Mouse (Mus musculus) kidney, embryonic 14.5 days (tissue): ENCODE data around the gene Grtp1. TPM values are rescaled to one million over a fixed set of nuclear protein-coding genes. Genes with fewer than 3 reads are reported as not detected.

ENCODE experiments used
- ATAC-seq: fragments of 200-750 bp; cut with Nextera tagmentation; 2 replicates; pipeline ENCODE4 v1.8.0; 2017; ENCODE audit warnings: moderate number of reproducible peaks, mild to moderate bottlenecking, moderate TSS enrichment, moderate library complexity; ENCODE audit not compliant: low FRiP score, low TSS enrichment
- H3K27ac ChIP-seq: fragments of 300-500 bp; sonication (generic); 2 replicates; pipeline ENCODE4 v1.5.1; 2014; ENCODE audit warnings: low read depth, mild to moderate bottlenecking, low read length, moderate library complexity, mixed read lengths
- H3K27me3 ChIP-seq: fragments of 300-500 bp; sonication (generic); 2 replicates; pipeline ENCODE4 v1.6.1; 2014; ENCODE audit warnings: mild to moderate bottlenecking, low read length; ENCODE audit not compliant: control insufficient read depth, insufficient read depth
- H3K36me3 ChIP-seq: fragments of 300-500 bp; sonication (generic); 2 replicates; pipeline ENCODE4 v1.6.1; 2014; ENCODE audit warnings: low read length, mixed read lengths; ENCODE audit not compliant: control insufficient read depth, insufficient read depth
- H3K4me1 ChIP-seq: fragments of 300-500 bp; sonication (generic); 2 replicates; pipeline ENCODE4 v1.6.1; 2014; ENCODE audit warnings: low read length, mixed read lengths; ENCODE audit not compliant: control insufficient read depth, insufficient read depth
- H3K4me2 ChIP-seq: fragments of 300-500 bp; sonication (generic); replicated peaks from 2 replicates; pipeline ENCODE4 v1.6.1; 2014; ENCODE audit warnings: low read depth, mild to moderate bottlenecking, low read length
- H3K4me3 ChIP-seq: fragments of 300-500 bp; sonication (generic); 2 replicates; pipeline ENCODE4 v1.5.1; 2014; ENCODE audit warnings: mild to moderate bottlenecking, low read length
- H3K9ac ChIP-seq: fragments of 300-500 bp; sonication (generic); 2 replicates; pipeline ENCODE4 v1.6.1; 2014; ENCODE audit warnings: low read depth, mild to moderate bottlenecking, low read length, moderate library complexity
- H3K9me3 ChIP-seq: fragments of 300-500 bp; sonication (generic); 2 replicates; pipeline ENCODE4 v1.6.1; 2016; ENCODE audit warnings: low read length; ENCODE audit not compliant: control insufficient read depth
- WGBS: fragments of 180-500 bp; shearing (Covaris S2); extraction: QIAGEN DNeasy Blood & Tissue Kit; methylation state at CpG from one replicate; pipeline ENCODE4 v1.1.7; 2014; 5-methylcytosine and 5-hydroxymethylcytosine counted together
- polyA plus RNA-seq: library from polyadenylated mRNA; unstranded; fragments of >200 nt; fragmentation: Nextera tagmentation; extraction: Ambion mirVana; gene quantifications from 2 replicates; pipeline ENCODE4 v1.2.1, GENCODE M21; 2014

Gene Grtp1
- polyA plus RNA-seq, 1 experiment from 2014 or later, result 19.7 TPM

- no peaks in the 10 kb centered on the region for H3K9me3 ChIP-seq
- ATAC-seq, result no peak
- H3K4me1 ChIP-seq, result peaks cover 5% of the 10 kb centered on the region; the same call in 1 of the 2 replicates
- H3K27ac ChIP-seq, result no peak overlapping the region
- H3K4me2 ChIP-seq, result no peak overlapping the region
- no peak overlapping the region for H3K9ac ChIP-seq
- H3K36me3 ChIP-seq, result no peaks in the 10 kb centered on the region
- H3K4me3 ChIP-seq, result no peak overlapping the region
- no peaks in the 10 kb centered on the region for H3K27me3 ChIP-seq
- WGBS, result 77% methylated on average over 12 of the region's 12 CpGs
Measured at GRCm38 (mm10) chr8:13156327-13157097, 43.9 kb downstream of the Grtp1 start.

- no peak overlapping the region for H3K27ac ChIP-seq
- no peaks in the 10 kb centered on the region for H3K27me3 ChIP-seq
- no peak overlapping the region for H3K4me3 ChIP-seq
- H3K36me3 ChIP-seq, result peaks cover 3% of the 10 kb centered on the region; the same call in 1 of the 2 replicates
- no peak for ATAC-seq
- H3K9me3 ChIP-seq, result no peaks in the 10 kb centered on the region
- H3K9ac ChIP-seq, result no peak overlapping the region
- peaks cover 4% of the 10 kb centered on the region; the same call in 1 of the 2 replicates for H3K4me1 ChIP-seq
- WGBS, result 71% methylated on average over 9 of the region's 9 CpGs
- H3K4me2 ChIP-seq, result no peak overlapping the region
Measured at GRCm38 (mm10) chr8:13155358-13155757, 45.1 kb downstream of the Grtp1 start.

DNA sequence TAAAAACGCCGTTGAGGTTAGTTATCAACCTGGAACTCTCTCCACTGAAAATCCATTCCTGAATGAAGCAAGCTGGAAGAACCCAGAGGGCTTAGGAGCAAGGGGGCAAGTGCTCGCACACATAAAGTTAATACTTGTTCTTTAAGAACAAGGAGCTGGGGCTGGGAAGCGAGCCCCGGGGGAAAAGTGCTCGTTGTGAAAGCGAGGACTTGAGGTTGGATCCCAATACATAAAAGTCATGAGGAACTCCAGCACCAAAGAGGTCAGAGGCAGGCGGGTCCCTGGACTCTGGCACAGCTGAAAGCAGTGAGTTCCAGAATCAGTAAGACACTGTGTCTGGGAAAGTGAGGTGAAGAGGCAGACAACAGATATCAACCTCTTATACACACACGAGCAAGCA lies 46.3 kb downstream of the Grtp1 start:
- H3K9ac ChIP-seq, result no peak overlapping the region
- H3K4me2 ChIP-seq, result no peak overlapping the region
- H3K36me3 ChIP-seq, result peaks cover 7% of the 10 kb centered on the region; the same call in 1 of the 2 replicates
- ATAC-seq, result no peak
- no peaks in the 10 kb centered on the region for H3K4me1 ChIP-seq
- H3K27ac ChIP-seq, result no peak overlapping the region
- no peaks in the 10 kb centered on the region for H3K9me3 ChIP-seq
- WGBS, result 72% methylated on average over 9 of the region's 9 CpGs
- no peaks in the 10 kb centered on the region for H3K27me3 ChIP-seq
- H3K4me3 ChIP-seq, result no peak overlapping the region

DNA sequence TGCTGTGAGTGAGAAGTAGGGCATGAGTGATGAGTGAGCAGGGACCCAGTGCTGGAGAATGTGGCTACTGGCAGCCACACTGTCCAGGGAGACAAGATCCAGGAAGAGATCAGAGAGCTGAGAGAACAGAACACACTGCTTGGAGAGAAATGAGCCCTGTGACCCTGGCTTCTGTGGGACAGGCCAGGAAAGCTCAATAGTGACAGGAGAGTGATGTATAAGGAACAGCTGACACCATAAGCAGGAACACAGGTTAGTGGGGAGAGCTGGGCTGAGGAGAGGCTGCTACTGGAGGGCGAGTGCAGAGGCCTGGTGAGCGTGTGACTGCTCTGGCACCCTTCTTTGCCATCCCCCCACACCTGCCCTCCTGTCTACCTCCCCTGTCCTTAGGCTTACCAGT lies 49.5 kb downstream of the Grtp1 start:
- Histone ChIP-seq H3K36me3 (peaks cover 30% of the 10 kb centered on the region), H3K27me3 (no peaks in the 10 kb centered on the region), H3K4me1 (no peaks in the 10 kb centered on the region), H3K27ac (no peak overlapping the region), H3K4me3 (no peak overlapping the region), H3K4me2 (no peak overlapping the region), H3K9me3 (no peaks in the 10 kb centered on the region), H3K9ac (no peak overlapping the region)
- no peak for ATAC-seq
- WGBS, result 94% methylated on average over 2 of the region's 2 CpGs

DNA sequence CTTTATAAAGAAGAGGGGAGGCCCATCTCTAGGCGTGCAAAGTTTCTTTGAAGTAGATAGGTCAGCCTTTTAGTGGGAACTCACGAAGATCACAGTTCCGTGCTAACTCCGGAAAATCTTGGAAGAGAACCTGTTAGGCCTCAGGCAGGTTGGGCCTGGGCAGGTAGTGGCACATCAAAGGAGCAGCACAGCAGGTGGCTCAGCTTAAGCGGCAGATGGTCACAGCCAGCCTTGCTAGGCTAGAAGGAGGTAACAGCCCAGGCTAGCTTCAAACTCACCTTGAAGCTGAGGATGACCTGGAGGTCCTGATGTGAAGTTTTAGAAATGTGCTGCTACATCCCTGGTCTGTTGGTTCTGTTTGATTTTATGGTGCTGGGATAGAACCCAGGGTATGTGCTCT lies 50.6 kb downstream of the Grtp1 start:
- no peak for ATAC-seq
- no peaks in the 10 kb centered on the region for H3K27me3 ChIP-seq
- H3K9ac ChIP-seq, result no peak overlapping the region
- H3K9me3 ChIP-seq, result no peaks in the 10 kb centered on the region
- H3K4me1 ChIP-seq, result no peaks in the 10 kb centered on the region
- H3K4me3 ChIP-seq, result no peak overlapping the region
- H3K4me2 ChIP-seq, result no peak overlapping the region
- peaks cover 40% of the 10 kb centered on the region for H3K36me3 ChIP-seq
- no peak overlapping the region for H3K27ac ChIP-seq
- WGBS, result 59% methylated on average over 5 of the region's 5 CpGs

DNA sequence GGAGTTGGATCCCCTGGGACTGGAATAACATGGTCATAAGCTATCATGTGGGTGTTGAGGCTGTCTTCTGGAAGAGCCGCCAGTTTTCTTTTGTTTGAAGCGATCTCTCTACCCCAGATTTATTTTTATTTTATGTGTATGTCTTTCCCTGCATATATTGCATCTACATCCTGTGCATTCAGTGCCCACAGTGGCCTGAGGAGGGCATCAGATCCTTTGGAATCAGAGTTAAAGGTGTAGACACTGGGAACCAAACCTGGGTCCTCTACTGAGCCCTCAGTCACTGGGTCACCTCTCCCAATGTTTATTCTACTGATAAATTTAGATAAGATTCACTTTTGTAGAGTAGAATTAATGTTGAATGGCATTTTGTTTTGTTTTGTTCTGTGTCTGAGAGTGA lies 51.1 kb downstream of the Grtp1 start:
- Histone ChIP-seq H3K4me1 (no peaks in the 10 kb centered on the region), H3K27me3 (no peaks in the 10 kb centered on the region), H3K9me3 (no peaks in the 10 kb centered on the region), H3K36me3 (peaks cover 46% of the 10 kb centered on the region), H3K27ac (no peak overlapping the region), H3K4me2 (no peak overlapping the region), H3K4me3 (no peak overlapping the region), H3K9ac (no peak overlapping the region)
- WGBS, result 100% methylated on average over 2 of the region's 2 CpGs
- ATAC-seq, result no peak

DNA sequence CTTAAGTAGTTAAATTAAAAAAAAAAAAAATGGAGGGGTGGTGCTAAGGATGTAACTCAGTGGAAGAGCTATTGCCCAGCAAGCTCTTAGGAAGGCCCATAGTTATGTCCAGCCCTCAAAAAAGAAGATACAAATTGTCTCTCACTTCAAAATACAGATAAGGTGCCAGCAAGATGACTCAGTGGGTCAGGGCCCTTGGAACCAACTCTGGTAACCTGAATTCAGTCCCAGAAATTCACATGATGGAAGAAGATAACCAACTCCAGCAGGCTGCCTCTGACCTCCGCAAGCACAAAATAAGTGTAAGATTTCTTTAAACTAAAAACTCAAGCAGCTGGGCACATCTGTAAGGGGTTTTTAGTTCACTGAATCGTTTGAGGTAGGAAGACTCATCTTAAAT lies 51.9 kb downstream of the Grtp1 start:
- H3K9me3 ChIP-seq, result no peaks in the 10 kb centered on the region
- H3K9ac ChIP-seq, result no peak overlapping the region
- H3K27ac ChIP-seq, result no peak overlapping the region
- peaks cover 51% of the 10 kb centered on the region for H3K36me3 ChIP-seq
- H3K4me3 ChIP-seq, result no peak overlapping the region
- H3K27me3 ChIP-seq, result no peaks in the 10 kb centered on the region
- H3K4me1 ChIP-seq, result no peaks in the 10 kb centered on the region
- H3K4me2 ChIP-seq, result no peak overlapping the region
- 94% methylated on average over 2 of the region's 2 CpGs for WGBS
- no peak for ATAC-seq

DNA sequence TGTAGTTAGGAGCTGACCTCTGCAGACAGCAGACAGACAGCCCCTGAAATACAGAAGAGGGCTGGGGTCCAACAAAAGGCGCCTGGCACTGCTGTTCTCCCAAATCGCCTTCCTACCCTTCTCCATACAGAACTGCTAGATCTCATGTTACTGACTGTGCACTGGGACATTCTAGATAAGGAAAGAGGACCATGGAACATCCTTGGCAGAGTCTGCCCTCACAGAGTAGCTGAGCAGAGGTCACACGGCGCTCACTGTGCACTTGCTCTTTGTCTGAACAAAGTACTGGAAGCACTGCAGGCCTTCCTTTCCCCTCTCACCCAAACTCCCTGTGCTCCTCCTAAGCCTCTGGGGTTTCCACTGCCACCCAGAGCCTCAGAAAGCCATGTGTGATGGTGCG lies 58.7 kb downstream of the Grtp1 start:
- Histone ChIP-seq H3K36me3 (peaks cover 97% of the 10 kb centered on the region), H3K9me3 (no peaks in the 10 kb centered on the region), H3K27ac (no peak overlapping the region), H3K4me2 (no peak overlapping the region), H3K9ac (no peak overlapping the region), H3K4me1 (no peaks in the 10 kb centered on the region), H3K27me3 (no peaks in the 10 kb centered on the region), H3K4me3 (no peak overlapping the region)
- WGBS, result 98% methylated on average over 5 of the region's 5 CpGs
- no peak for ATAC-seq

- Histone ChIP-seq H3K9ac (no peak overlapping the region), H3K27ac (no peak overlapping the region), H3K4me3 (no peak overlapping the region), H3K27me3 (no peaks in the 10 kb centered on the region), H3K4me2 (no peak overlapping the region), H3K9me3 (no peaks in the 10 kb centered on the region), H3K36me3 (peaks cover 96% of the 10 kb centered on the region), H3K4me1 (no peaks in the 10 kb centered on the region)
- 91% methylated on average over 6 of the region's 6 CpGs for WGBS
- no peak for ATAC-seq
Measured at GRCm38 (mm10) chr8:13139641-13140182, 60.7 kb downstream of the Grtp1 start.
